Mouse (Mus musculus): ENCODE results near the gene Vmo1. TPM values are rescaled to one million over a fixed set of nuclear protein-coding genes. Genes with fewer than 3 reads are reported as not detected.
"Not testable (repeated sequence)": the region's sequence is repeated elsewhere in the genome, so short reads cannot be mapped to it uniquely, and the experiment has no call there.

The Vmo1 gene
- polyA plus RNA-seq, 1 experiment from 2014 or later: 0.39 TPM

DNA sequence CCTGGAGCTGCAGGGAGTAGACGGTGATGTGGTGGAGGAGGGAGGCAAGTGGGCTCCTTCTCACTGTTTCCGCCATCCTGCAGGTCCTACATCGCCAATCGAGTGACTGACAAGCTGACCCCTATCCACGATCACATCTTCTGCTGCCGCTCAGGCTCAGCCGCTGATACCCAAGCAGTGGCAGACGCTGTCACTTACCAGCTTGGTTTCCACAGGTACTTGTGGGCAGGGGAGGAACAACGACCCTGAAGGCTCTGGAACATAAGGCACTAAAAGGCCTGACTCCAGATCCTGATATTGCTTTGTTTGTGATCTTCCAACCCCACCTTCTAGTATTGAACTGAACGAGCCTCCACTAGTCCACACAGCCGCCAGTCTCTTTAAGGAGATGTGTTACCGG is 11.8 kb upstream of the Vmo1 start:
- Histone ChIP-seq H3K36me3 (ENCODE audit: control insufficient read depth, insufficient read depth, low read length) (peaks cover 21% of the 10 kb centered on the region), H3K4me3 (ENCODE audit: low read depth, low read length) (peak overlapping the region; percentile 69), H3K4me1 (ENCODE audit: control insufficient read depth, insufficient read depth, low read length) (peaks cover 6% of the 10 kb centered on the region; the same call in 1 of the 2 replicates), H3K9me3 (ENCODE audit: control insufficient read depth, low read depth, low read length) (no peaks in the 10 kb centered on the region), H3K27ac (ENCODE audit: low read length) (no peak overlapping the region), H3K9ac (replicated peaks; ENCODE audit: low read depth, low read length) (peak overlapping the region; percentile 63; the same call in 1 of the 2 replicates), H3K4me2 (replicated peaks; ENCODE audit: low read depth, low read length) (peak overlapping the region; percentile 79), H3K27me3 (ENCODE audit: control insufficient read depth, insufficient read depth, low read length) (no peaks in the 10 kb centered on the region)
- no peak for ATAC-seq (ENCODE audit: insufficient number of reproducible peaks, insufficient read depth, low FRiP score, low read depth)
- WGBS: 88% methylated on average over 12 of the region's 12 CpGs

DNA sequence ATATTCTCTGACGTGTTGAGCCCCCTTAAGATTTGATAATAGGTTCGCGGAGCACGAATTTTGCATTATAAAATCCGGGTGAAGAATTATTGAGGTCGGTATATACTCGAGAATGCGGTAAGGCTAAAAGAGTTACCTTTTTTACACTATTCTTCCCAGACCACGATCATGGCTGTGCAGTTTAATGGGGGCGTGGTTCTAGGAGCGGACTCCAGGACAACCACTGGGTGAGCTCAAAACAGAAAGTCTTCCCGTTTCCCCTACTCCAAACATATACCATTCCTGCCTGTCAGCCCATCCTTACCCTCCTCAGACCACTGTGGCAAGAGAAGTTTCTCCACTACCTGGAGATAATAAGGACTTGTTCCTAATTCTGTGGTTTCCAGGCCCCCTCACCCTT is 11.3 kb upstream of the Vmo1 start:
- Histone ChIP-seq H3K27ac (ENCODE audit: low read length) (peak overlapping the region; percentile 11; the same call in 1 of the 2 replicates), H3K4me2 (replicated peaks; ENCODE audit: low read depth, low read length) (peak overlapping the region; percentile 79), H3K27me3 (ENCODE audit: control insufficient read depth, insufficient read depth, low read length) (no peaks in the 10 kb centered on the region), H3K9ac (replicated peaks; ENCODE audit: low read depth, low read length) (peak overlapping the region; percentile 63), H3K4me1 (ENCODE audit: control insufficient read depth, insufficient read depth, low read length) (peaks cover 6% of the 10 kb centered on the region; the same call in 1 of the 2 replicates), H3K9me3 (ENCODE audit: control insufficient read depth, low read depth, low read length) (no peaks in the 10 kb centered on the region), H3K4me3 (ENCODE audit: low read depth, low read length) (peak overlapping the region; percentile 69), H3K36me3 (ENCODE audit: control insufficient read depth, insufficient read depth, low read length) (peaks cover 21% of the 10 kb centered on the region)
- ATAC-seq (ENCODE audit: insufficient number of reproducible peaks, insufficient read depth, low FRiP score, low read depth): peak; percentile 40; the same call in 1 of the 2 replicates
- WGBS: 2% methylated on average over 12 of the region's 12 CpGs

GRCm38 (mm10) chr11:70525184-70525678 is 10.8 kb upstream of the Vmo1 start, which contains the start of gene Psmb6:
Gene Psmb6, plus strand, starts transcription at chr11:70525367.
- Histone ChIP-seq H3K27ac (ENCODE audit: low read length) (peak within 1 kb of the TSS; percentile 11; the same call in 1 of the 2 replicates), H3K9ac (replicated peaks; ENCODE audit: low read depth, low read length) (peak within 1 kb of the TSS; percentile 63), H3K27me3 (ENCODE audit: control insufficient read depth, insufficient read depth, low read length) (no peaks in the 10 kb centered on the region), H3K9me3 (ENCODE audit: control insufficient read depth, low read depth, low read length) (no peaks in the 10 kb centered on the region), H3K4me1 (ENCODE audit: control insufficient read depth, insufficient read depth, low read length) (peaks cover 6% of the 10 kb centered on the region; the same call in 1 of the 2 replicates), H3K4me2 (replicated peaks; ENCODE audit: low read depth, low read length) (peak within 1 kb of the TSS; percentile 79), H3K36me3 (ENCODE audit: control insufficient read depth, insufficient read depth, low read length) (peaks cover 21% of the 10 kb centered on the region), H3K4me3 (ENCODE audit: low read depth, low read length) (peak within 1 kb of the TSS; percentile 69)
- peak; percentile 90 for ATAC-seq (ENCODE audit: insufficient number of reproducible peaks, insufficient read depth, low FRiP score, low read depth)
- WGBS: under 1% methylated on average over 25 of the region's 26 CpGs

GRCm38 (mm10) chr11:70524782-70525181 is 10.4 kb upstream of the Vmo1 start:
- Histone ChIP-seq H3K4me2 (replicated peaks; ENCODE audit: low read depth, low read length) (peak overlapping the region; percentile 43), H3K36me3 (ENCODE audit: control insufficient read depth, insufficient read depth, low read length) (peaks cover 21% of the 10 kb centered on the region), H3K27me3 (ENCODE audit: control insufficient read depth, insufficient read depth, low read length) (no peaks in the 10 kb centered on the region), H3K27ac (ENCODE audit: low read length) (no peak overlapping the region), H3K4me1 (ENCODE audit: control insufficient read depth, insufficient read depth, low read length) (peaks cover 9% of the 10 kb centered on the region; the same call in 1 of the 2 replicates), H3K9me3 (ENCODE audit: control insufficient read depth, low read depth, low read length) (no peaks in the 10 kb centered on the region), H3K4me3 (ENCODE audit: low read depth, low read length) (peak overlapping the region; percentile 69), H3K9ac (replicated peaks; ENCODE audit: low read depth, low read length) (no peak overlapping the region)
- no peak for ATAC-seq (ENCODE audit: insufficient number of reproducible peaks, insufficient read depth, low FRiP score, low read depth)
- WGBS: 4% methylated on average over 8 of the region's 8 CpGs

- H3K27ac ChIP-seq (ENCODE audit: low read length); H3K27me3 ChIP-seq (ENCODE audit: control insufficient read depth, insufficient read depth, low read length): not testable (repeated sequence)
Measured at GRCm38 (mm10) chr11:70523306-70523989, 9.0 kb upstream of the Vmo1 start.

DNA sequence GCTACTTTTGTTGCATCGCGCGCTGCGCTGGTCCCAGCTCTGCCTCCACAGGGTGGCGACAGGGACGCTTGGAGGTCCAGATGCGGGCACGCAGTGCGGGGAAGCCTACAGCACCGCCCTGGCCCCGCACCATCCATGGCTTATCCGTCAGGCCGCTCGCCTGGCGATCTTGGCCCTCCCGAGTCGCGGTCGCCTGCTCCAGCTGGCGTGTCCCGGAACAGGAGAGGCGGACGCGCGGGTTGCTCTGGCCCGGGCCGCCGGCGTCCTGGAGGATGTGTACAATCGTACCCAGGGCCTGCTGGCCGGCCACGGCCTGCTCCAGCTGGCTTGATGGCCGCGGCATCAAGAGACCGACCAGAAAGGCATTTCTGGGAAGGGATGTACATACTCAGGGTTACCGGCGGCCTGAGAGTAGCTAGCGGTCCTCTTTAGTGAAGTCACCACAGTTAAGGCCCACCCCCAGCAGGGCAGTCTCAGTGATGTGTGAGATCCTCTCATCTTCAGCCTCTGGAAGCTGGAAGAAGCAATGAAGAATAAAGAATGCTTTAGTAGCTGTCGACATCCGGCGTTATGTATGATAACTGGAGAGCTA is 5.9 kb upstream of the Vmo1 start:
- ATAC-seq (ENCODE audit: insufficient number of reproducible peaks, insufficient read depth, low FRiP score, low read depth): peak; percentile 46; the same call in 1 of the 2 replicates
- peak overlapping the region; percentile 60 for H3K4me2 ChIP-seq (replicated peaks; ENCODE audit: low read depth, low read length)
- H3K27me3 ChIP-seq (ENCODE audit: control insufficient read depth, insufficient read depth, low read length): no peaks in the 10 kb centered on the region
- H3K9ac ChIP-seq (replicated peaks; ENCODE audit: low read depth, low read length): peak overlapping the region; percentile 46
- H3K36me3 ChIP-seq (ENCODE audit: control insufficient read depth, insufficient read depth, low read length): no peaks in the 10 kb centered on the region
- H3K9me3 ChIP-seq (ENCODE audit: control insufficient read depth, low read depth, low read length): no peaks in the 10 kb centered on the region
- H3K4me3 ChIP-seq (ENCODE audit: low read depth, low read length): peak overlapping the region; percentile 33
- 0 out of 2 replicates have a peak, but pooled peaks cover 5% of the 10 kb centered on the region for H3K4me1 ChIP-seq (ENCODE audit: control insufficient read depth, insufficient read depth, low read length)
- peak overlapping the region; percentile 71 for H3K27ac ChIP-seq (ENCODE audit: low read length)
- WGBS: 10% methylated on average over 41 of the region's 41 CpGs

More at GRCm38 (mm10) chr11:70523306-70523989, 9.0 kb upstream of the Vmo1 start:
- H3K9me3 ChIP-seq (ENCODE audit: control insufficient read depth, low read depth, low read length); H3K4me3 ChIP-seq (ENCODE audit: low read depth, low read length); ATAC-seq (ENCODE audit: insufficient number of reproducible peaks, insufficient read depth, low FRiP score, low read depth); H3K9ac ChIP-seq (replicated peaks; ENCODE audit: low read depth, low read length); H3K4me2 ChIP-seq (replicated peaks; ENCODE audit: low read depth, low read length): not testable (repeated sequence)
- 86% methylated on average over 8 of the region's 8 CpGs for WGBS
- Histone ChIP-seq H3K36me3 (ENCODE audit: control insufficient read depth, insufficient read depth, low read length) (peaks cover 21% of the 10 kb centered on the region), H3K4me1 (ENCODE audit: control insufficient read depth, insufficient read depth, low read length) (peaks cover 11% of the 10 kb centered on the region; the same call in 1 of the 2 replicates)

GRCm38 (mm10) chr11:70518923-70519322 is 4.5 kb upstream of the Vmo1 start, which contains the start of gene Gltpd2:
Gene Gltpd2, plus strand, starts transcription at chr11:70519196.
- Histone ChIP-seq H3K9me3 (ENCODE audit: control insufficient read depth, low read depth, low read length) (no peaks in the 10 kb centered on the region), H3K4me1 (ENCODE audit: control insufficient read depth, insufficient read depth, low read length) (0 out of 2 replicates have a peak, but pooled peaks cover 5% of the 10 kb centered on the region), H3K36me3 (ENCODE audit: control insufficient read depth, insufficient read depth, low read length) (no peaks in the 10 kb centered on the region), H3K4me2 (replicated peaks; ENCODE audit: low read depth, low read length) (peak within 1 kb of the TSS; percentile 60), H3K4me3 (ENCODE audit: low read depth, low read length) (peak within 1 kb of the TSS; percentile 33), H3K9ac (replicated peaks; ENCODE audit: low read depth, low read length) (peak within 1 kb of the TSS; percentile 46), H3K27ac (ENCODE audit: low read length) (peak within 1 kb of the TSS; percentile 71), H3K27me3 (ENCODE audit: control insufficient read depth, insufficient read depth, low read length) (no peaks in the 10 kb centered on the region)
- 73% methylated on average over 10 of the region's 10 CpGs for WGBS
- no peak for ATAC-seq (ENCODE audit: insufficient number of reproducible peaks, insufficient read depth, low FRiP score, low read depth)

- Histone ChIP-seq H3K4me2 (replicated peaks; ENCODE audit: low read depth, low read length) (no peak overlapping the region), H3K9me3 (ENCODE audit: control insufficient read depth, low read depth, low read length) (no peaks in the 10 kb centered on the region), H3K27ac (ENCODE audit: low read length) (no peak overlapping the region), H3K4me3 (ENCODE audit: low read depth, low read length) (no peak overlapping the region), H3K9ac (replicated peaks; ENCODE audit: low read depth, low read length) (no peak overlapping the region), H3K27me3 (ENCODE audit: control insufficient read depth, insufficient read depth, low read length) (no peaks in the 10 kb centered on the region), H3K4me1 (ENCODE audit: control insufficient read depth, insufficient read depth, low read length) (0 out of 2 replicates have a peak, but pooled peaks cover 5% of the 10 kb centered on the region), H3K36me3 (ENCODE audit: control insufficient read depth, insufficient read depth, low read length) (no peaks in the 10 kb centered on the region)
- 47% methylated on average over 1 of the region's 1 CpGs for WGBS
- no peak for ATAC-seq (ENCODE audit: insufficient number of reproducible peaks, insufficient read depth, low FRiP score, low read depth)
Measured at GRCm38 (mm10) chr11:70518436-70518835, 4.0 kb upstream of the Vmo1 start.

Data from stomach, embryonic 14.5 days (tissue).